Mouse (Mus musculus) sigmoid colon, adult 10 weeks (tissue): Measurements from ENCODE around the gene Acox3. TPM values are rescaled to one million over a fixed set of nuclear protein-coding genes. Genes with fewer than 3 reads are reported as not detected.

ENCODE experiments used
- polyA plus RNA-seq: library from polyadenylated mRNA; stranded (reverse); fragments of 350-450 nt; fragmentation: Illumina TruSeq; extraction: RNeasy Lipid Tissue Mini Kit (QIAGEN cat#74804); gene quantifications from one replicate; pipeline ENCODE4 v1.2.3, GENCODE M21; 2014; ENCODE audit warnings: low read depth, low replicate concordance

Gene Acox3
- polyA plus RNA-seq = 13.2 TPM

DNA sequence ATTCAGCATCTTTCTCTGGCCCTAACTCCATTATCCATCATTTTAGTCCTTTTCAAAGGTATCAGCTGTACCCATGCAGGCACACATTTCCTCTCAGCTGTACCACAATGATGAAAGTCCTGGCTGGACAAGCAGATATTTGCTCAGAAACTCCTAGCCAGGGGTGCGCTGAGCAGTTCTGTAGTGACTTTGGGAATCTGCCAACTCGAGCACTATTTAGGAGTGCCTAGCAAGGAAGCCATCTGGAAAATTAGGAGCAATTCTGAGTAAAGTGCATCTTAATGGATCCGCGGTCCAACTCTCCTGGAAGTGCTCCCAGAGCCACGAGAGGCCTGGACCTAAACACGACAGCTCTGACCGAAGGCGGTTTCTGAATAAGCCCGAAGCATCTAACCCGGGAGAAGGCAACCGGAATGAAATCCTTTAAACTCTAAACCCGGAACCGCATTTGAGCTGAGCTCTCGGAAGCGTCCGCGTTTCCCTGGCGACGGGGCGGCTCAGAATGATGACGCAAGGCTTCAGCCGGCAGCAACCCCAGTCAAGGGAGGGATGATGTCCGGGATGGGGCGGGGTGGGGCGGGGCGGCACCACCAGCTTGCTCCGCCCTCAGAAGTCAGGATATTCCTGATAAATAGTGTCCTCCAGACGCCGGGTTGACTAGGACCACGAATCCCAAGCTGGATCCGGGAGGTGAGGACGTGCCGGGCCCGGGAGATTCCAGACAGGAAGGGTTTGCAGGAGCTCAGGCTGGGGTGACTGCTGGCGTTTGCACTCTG is at the start of gene Acox3:
Gene Acox3, plus strand, starts transcription at position 596 of the 776 bp plus-strand sequence.

GRCm38 (mm10) chr5:35574653-35575599 is 7.9 kb upstream of the Acox3 start, which contains the start of gene Trmt44:
Gene Trmt44, minus strand, starts transcription at chr5:35575070.

Other genes with a start within 250 kb of the Acox3 start
- gene Hmx1, start 193.9 kb upstream of the Acox3 start, polyA plus RNA-seq = not detected
- not detected for gene Cpz, start 57.3 kb upstream of the Acox3 start, polyA plus RNA-seq
- 2.4 TPM for gene Trmt44, start 8.0 kb upstream of the Acox3 start, polyA plus RNA-seq
- 0.25 TPM for gene Htra3, start 96.7 kb downstream of the Acox3 start, polyA plus RNA-seq
- 0.25 TPM for gene Sh3tc1, start 156.9 kb downstream of the Acox3 start, polyA plus RNA-seq
- 1.8 TPM for gene Ablim2, start 174.8 kb downstream of the Acox3 start, polyA plus RNA-seq